Mouse (Mus musculus) limb, embryonic 11.5 days (tissue): ENCODE data around the gene Mcm3ap. TPM values are rescaled to one million over a fixed set of nuclear protein-coding genes. Genes with fewer than 3 reads are reported as not detected.

Source experiments
- ATAC-seq: fragments of 200-750 bp; cut with Nextera tagmentation; 2 replicates; pipeline ENCODE4 v1.8.0; 2017; ENCODE audit warnings: low read depth; ENCODE audit not compliant: insufficient number of reproducible peaks, low FRiP score, low TSS enrichment
- DNase-seq: peaks from one replicate; pipeline ENCODE4 v3.0.0-alpha.2; 2015; ENCODE audit warnings: low spot score
- H3K27ac ChIP-seq: fragments of 300-500 bp; sonication (generic); replicated peaks from 2 replicates; pipeline ENCODE4 v1.5.1; 2014; ENCODE audit warnings: low read depth, mild to moderate bottlenecking, low read length
- H3K27me3 ChIP-seq: fragments of 300-500 bp; sonication (generic); 2 replicates; pipeline ENCODE4 v1.6.1; 2014; ENCODE audit warnings: mild to moderate bottlenecking, low read length, mixed read lengths; ENCODE audit not compliant: control insufficient read depth, insufficient read depth
- H3K36me3 ChIP-seq: fragments of 300-500 bp; sonication (generic); 2 replicates; pipeline ENCODE4 v1.6.1; 2014; ENCODE audit warnings: mild to moderate bottlenecking, low read length, moderate library complexity, mixed read lengths; ENCODE audit not compliant: control insufficient read depth, insufficient read depth
- H3K4me1 ChIP-seq: fragments of 300-500 bp; sonication (generic); 2 replicates; pipeline ENCODE4 v1.6.1; 2014; ENCODE audit warnings: low read length, mixed read lengths; ENCODE audit not compliant: control insufficient read depth, insufficient read depth
- H3K4me2 ChIP-seq: fragments of 300-500 bp; sonication (generic); 2 replicates; pipeline ENCODE4 v1.6.1; 2014; ENCODE audit warnings: low read depth, mild to moderate bottlenecking, moderate library complexity; ENCODE audit not compliant: severe bottlenecking
- H3K4me3 ChIP-seq: fragments of 300-500 bp; sonication (generic); 2 replicates; pipeline ENCODE4 v1.5.1; 2014; ENCODE audit warnings: low read depth, low read length
- H3K9ac ChIP-seq: fragments of 300-500 bp; sonication (generic); 2 replicates; pipeline ENCODE4 v1.6.1; 2014; ENCODE audit warnings: mild to moderate bottlenecking, low read length
- H3K9me3 ChIP-seq: fragments of 300-500 bp; sonication (generic); 2 replicates; pipeline ENCODE4 v1.6.1; 2016; ENCODE audit warnings: low read length; ENCODE audit not compliant: control insufficient read depth
- WGBS: fragments of 180-500 bp; shearing (Covaris S2); extraction: QIAGEN DNeasy Blood & Tissue Kit; methylation state at CpG from one replicate; pipeline ENCODE4 v1.1.7; 2014; 5-methylcytosine and 5-hydroxymethylcytosine counted together
- polyA plus RNA-seq: library from polyadenylated mRNA; unstranded; fragments of >200 nt; fragmentation: Nextera tagmentation; extraction: Ambion mirVana; gene quantifications from 2 replicates; pipeline ENCODE4 v1.2.1, GENCODE M21; 2014

Mcm3ap gene
- polyA plus RNA-seq, 1 experiment from 2014 or later = 70.2 TPM

DNA sequence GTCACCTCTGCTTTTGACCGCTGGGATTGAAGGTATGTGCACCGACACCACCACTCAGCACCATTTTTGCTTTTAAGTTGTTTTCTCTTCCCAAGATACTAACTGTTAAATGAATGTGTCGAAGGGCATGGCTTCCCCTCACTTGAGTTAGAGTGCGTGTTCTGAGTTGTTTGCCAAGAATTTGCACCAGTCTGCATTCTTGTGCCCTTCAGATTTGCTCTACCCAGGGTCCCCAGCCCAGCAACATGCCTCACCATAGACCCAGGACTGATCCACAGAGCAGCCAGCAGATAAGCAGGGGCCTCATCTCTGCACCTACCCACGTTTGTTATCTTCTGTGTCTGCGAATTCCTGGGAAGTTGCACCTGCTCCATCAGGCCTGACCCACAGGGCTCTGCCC is 12.8 kb downstream of the Mcm3ap start:
- WGBS = 94% methylated on average over 6 of the region's 6 CpGs

GRCm38 (mm10) chr10:76486302-76486701 is 17.6 kb downstream of the Mcm3ap start:
- Histone ChIP-seq H3K36me3 (peaks cover 36% of the 10 kb centered on the region), H3K27ac (no peak overlapping the region), H3K4me1 (no peaks in the 10 kb centered on the region), H3K27me3 (no peaks in the 10 kb centered on the region), H3K9me3 (no peaks in the 10 kb centered on the region), H3K9ac (no peak overlapping the region), H3K4me3 (no peak overlapping the region), H3K4me2 (no peak overlapping the region)
- DNase-seq = no peak
- WGBS = 94% methylated on average over 2 of the region's 2 CpGs
- ATAC-seq = no peak

More for the DNA sequence above, 12.8 kb downstream of the Mcm3ap start:
- peaks cover 30% of the 10 kb centered on the region for H3K36me3 ChIP-seq
- no peaks in the 10 kb centered on the region for H3K27me3 ChIP-seq
- ATAC-seq (no peak), DNase-seq (no peak)
- H3K9ac ChIP-seq = no peak overlapping the region
- H3K9me3 ChIP-seq = no peaks in the 10 kb centered on the region
- H3K4me2 ChIP-seq = no peak overlapping the region
- no peaks in the 10 kb centered on the region for H3K4me1 ChIP-seq
- no peak overlapping the region for H3K4me3 ChIP-seq
- H3K27ac ChIP-seq = no peak overlapping the region

- WGBS = 88% methylated on average over 8 of the region's 8 CpGs
- Histone ChIP-seq H3K4me1 (no peaks in the 10 kb centered on the region), H3K27me3 (no peaks in the 10 kb centered on the region), H3K9me3 (no peaks in the 10 kb centered on the region), H3K27ac (no peak overlapping the region), H3K4me2 (no peak overlapping the region), H3K36me3 (peaks cover 32% of the 10 kb centered on the region), H3K4me3 (no peak overlapping the region), H3K9ac (no peak overlapping the region)
- DNase-seq = no peak
- no peak for ATAC-seq
Observed at GRCm38 (mm10) chr10:76488265-76488664, 19.5 kb downstream of the Mcm3ap start.

DNA sequence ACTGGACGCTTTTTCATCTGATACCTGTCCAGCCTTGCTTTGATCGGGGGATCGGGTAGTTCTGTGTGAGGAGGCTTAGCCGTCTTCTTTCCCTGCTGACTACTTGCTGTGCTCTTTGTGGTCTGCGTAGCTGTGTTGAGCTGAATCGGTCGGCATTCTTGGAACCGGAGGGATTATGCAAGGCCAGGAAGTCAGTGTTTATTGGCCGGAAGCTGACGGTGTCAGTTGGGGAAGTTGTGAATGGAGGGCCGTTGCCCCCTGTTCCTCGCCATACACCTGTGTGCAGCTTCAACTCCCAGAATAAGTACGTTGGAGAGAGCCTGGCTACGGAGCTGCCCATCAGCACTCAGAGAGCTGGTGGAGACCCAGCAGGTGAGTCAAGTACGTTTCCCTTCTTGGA is 20.5 kb downstream of the Mcm3ap start:
- ATAC-seq = no peak
- Histone ChIP-seq H3K27me3 (no peaks in the 10 kb centered on the region), H3K4me3 (no peak overlapping the region), H3K9me3 (no peaks in the 10 kb centered on the region), H3K36me3 (peaks cover 30% of the 10 kb centered on the region), H3K9ac (no peak overlapping the region), H3K4me2 (no peak overlapping the region), H3K27ac (no peak overlapping the region), H3K4me1 (no peaks in the 10 kb centered on the region)
- no peak for DNase-seq
- 93% methylated on average over 15 of the region's 15 CpGs for whole genome bisulfite sequencing

DNA sequence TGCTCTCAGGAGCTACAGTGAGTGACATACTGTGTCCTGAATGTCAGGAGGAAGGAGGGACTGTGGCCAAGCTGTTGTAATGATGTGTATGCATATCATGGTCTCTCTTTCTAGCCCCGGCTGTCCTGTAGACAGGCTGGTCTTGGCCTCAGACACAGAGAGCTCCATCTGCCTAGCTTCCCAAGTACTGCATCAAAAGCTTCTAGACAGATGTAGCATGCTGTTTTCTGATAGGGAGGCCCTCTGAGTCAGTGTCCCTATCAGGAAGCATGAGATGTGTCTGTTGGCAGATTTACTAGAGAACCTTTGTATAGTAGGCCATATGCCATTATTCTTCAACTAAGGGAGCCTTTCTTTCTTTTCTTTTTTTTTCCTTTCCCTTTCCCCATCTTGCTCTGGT is 24.8 kb downstream of the Mcm3ap start:
- ATAC-seq (no peak), DNase-seq (no peak)
- H3K4me1 ChIP-seq = no peaks in the 10 kb centered on the region
- no peak overlapping the region for H3K4me3 ChIP-seq
- no peak overlapping the region for H3K4me2 ChIP-seq
- WGBS = 86% methylated on average over 1 of the region's 1 CpGs
- H3K27me3 ChIP-seq = no peaks in the 10 kb centered on the region
- peaks cover 24% of the 10 kb centered on the region for H3K36me3 ChIP-seq
- no peak overlapping the region for H3K27ac ChIP-seq
- H3K9ac ChIP-seq = no peak overlapping the region
- no peaks in the 10 kb centered on the region for H3K9me3 ChIP-seq

DNA sequence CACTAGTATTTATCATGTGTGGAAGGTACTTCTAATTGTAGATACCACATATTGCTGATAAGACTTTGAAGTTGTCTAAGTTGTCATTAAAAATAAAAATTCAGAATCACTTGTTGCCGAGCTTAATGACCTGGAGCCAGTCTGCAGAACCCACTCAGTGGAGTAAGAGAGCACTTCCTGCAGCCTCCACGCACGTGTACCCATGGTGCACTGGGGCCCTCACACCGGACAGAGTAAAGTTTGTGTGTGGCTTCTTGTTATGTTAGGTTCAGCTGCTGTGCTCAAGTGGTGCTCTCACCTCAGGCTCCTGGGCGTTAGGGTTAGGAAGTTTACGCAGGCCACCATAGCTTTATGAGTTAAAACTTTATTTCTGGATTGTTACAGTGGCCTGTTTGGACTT is 26.8 kb downstream of the Mcm3ap start:
- no peaks in the 10 kb centered on the region for H3K9me3 ChIP-seq
- no peaks in the 10 kb centered on the region for H3K4me1 ChIP-seq
- WGBS = 90% methylated on average over 6 of the region's 6 CpGs
- H3K4me2 ChIP-seq = no peak overlapping the region
- H3K27ac ChIP-seq = no peak overlapping the region
- H3K4me3 ChIP-seq = no peak overlapping the region
- no peaks in the 10 kb centered on the region for H3K27me3 ChIP-seq
- H3K36me3 ChIP-seq = peaks cover 29% of the 10 kb centered on the region
- H3K9ac ChIP-seq = no peak overlapping the region
- DNase-seq (no peak), ATAC-seq (no peak)

DNA sequence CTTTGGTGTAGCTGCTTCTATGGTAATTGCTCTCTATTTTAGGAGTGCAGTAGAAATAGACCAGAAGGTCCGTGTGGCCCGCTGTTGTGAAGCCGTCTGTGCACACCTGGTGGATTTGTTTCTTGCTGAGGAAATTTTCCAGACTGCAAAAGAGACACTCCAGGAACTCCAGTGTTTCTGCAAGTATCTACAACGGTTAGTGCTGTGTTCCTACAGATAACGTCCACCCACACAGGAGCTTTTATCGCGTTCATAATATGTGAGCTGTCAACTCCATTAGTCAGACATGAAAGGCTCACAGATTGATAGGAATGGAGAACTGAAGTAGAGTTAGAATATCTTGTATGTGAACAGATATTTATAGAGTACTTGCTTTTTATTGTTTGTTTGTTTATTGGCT is 27.6 kb downstream of the Mcm3ap start:
- 90% methylated on average over 7 of the region's 7 CpGs for WGBS
- H3K4me3 ChIP-seq = no peak overlapping the region
- ATAC-seq = no peak

GRCm38 (mm10) chr10:76497522-76497921 is 28.8 kb downstream of the Mcm3ap start:
- Histone ChIP-seq H3K36me3 (peaks cover 34% of the 10 kb centered on the region), H3K4me1 (no peaks in the 10 kb centered on the region), H3K9ac (no peak overlapping the region), H3K27me3 (no peaks in the 10 kb centered on the region), H3K4me3 (no peak overlapping the region), H3K9me3 (no peaks in the 10 kb centered on the region), H3K27ac (no peak overlapping the region), H3K4me2 (no peak overlapping the region)
- DNase-seq (no peak), ATAC-seq (no peak)
- WGBS = 92% methylated on average over 4 of the region's 4 CpGs

More for the DNA sequence above, 27.6 kb downstream of the Mcm3ap start:
- DNase-seq = no peak
- H3K4me2 ChIP-seq = no peak overlapping the region
- H3K36me3 ChIP-seq = peaks cover 25% of the 10 kb centered on the region
- no peaks in the 10 kb centered on the region for H3K4me1 ChIP-seq
- no peaks in the 10 kb centered on the region for H3K27me3 ChIP-seq
- no peak overlapping the region for H3K27ac ChIP-seq
- H3K9me3 ChIP-seq = no peaks in the 10 kb centered on the region
- no peak overlapping the region for H3K9ac ChIP-seq

DNA sequence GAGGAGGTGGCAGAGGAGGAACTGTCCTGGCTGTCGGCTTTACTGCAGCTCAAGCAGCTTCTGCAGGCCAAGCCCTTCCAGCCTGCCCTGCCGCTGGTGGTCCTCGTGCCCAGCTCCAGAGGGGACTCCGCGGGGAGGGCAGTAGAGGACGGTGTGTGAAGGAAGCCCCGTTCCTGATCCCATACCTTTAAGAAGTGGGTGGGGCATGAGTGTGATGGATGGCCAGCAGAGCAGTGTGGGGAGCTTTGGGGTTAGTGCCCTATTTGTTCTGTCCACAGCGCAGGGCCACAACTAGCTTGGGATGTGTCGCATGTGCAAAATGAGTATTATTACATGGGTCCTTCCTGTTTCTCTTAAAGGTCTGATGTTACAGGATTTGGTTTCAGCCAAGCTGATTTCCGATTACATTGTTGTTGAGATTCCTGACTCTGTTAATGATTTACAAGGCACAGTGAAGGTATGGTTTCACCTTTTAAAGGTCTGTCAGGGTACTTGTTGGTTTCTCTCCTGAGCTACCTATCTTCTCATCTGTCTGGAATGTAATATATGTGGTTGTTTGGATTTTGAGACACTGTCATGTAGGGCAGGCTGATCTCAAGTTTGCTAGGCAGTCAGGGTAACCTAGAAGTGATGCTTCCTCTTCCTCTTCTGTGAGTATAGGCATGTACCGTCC is 35.7 kb downstream of the Mcm3ap start:
- no peak for DNase-seq
- Histone ChIP-seq H3K27ac (no peak overlapping the region), H3K36me3 (peaks cover 50% of the 10 kb centered on the region), H3K27me3 (no peaks in the 10 kb centered on the region), H3K4me3 (no peak overlapping the region), H3K9ac (no peak overlapping the region), H3K4me2 (no peak overlapping the region), H3K4me1 (no peaks in the 10 kb centered on the region), H3K9me3 (no peaks in the 10 kb centered on the region)
- no peak for ATAC-seq
- WGBS = 95% methylated on average over 11 of the region's 11 CpGs
